Mouse (Mus musculus) brain, embryonic 14.5 days (tissue): Measurements from ENCODE around the gene 1700129C05Rik.

Experiments used
- CTCF ChIP-seq: fragments of 200-500 bp; IDR thresholded peaks from 2 replicates; pipeline ENCODE4 v1.5.1; 2012; ENCODE audit warnings: inconsistent platforms, mild to moderate bottlenecking, moderate library complexity, borderline replicate concordance; ENCODE audit not compliant: insufficient read depth, insufficient read length; ENCODE audit errors: extremely low read depth
- POLR2A ChIP-seq: fragments of 200-500 bp; IDR thresholded peaks from 2 replicates; pipeline ENCODE4 v1.6.1; 2012; ENCODE audit warnings: mild to moderate bottlenecking, inconsistent platforms, borderline replicate concordance; ENCODE audit not compliant: poor library complexity, insufficient read depth, insufficient read length, severe bottlenecking; ENCODE audit errors: extremely low read depth

DNA sequence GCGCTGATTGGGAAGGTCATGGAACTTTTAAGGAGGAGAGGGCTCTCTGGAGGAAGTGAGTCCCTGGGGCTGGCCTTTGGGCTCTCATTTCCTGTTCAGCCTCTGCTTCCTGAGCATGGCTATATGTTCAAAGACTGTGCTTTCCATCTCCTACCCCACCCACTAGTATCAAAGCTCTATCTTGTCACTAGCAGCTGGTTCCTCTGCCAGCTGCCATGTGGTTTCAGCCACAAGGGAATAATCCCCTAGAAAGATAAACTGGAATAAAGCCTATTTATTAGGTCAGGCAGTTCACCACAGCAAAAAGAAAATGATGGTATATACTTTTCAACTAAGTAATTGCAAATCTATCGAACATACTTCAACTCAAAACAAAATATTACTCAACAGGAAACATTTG, 40.0 kb upstream of the 1700129C05Rik start:
- TF ChIP-seq CTCF (no peak), POLR2A (no peak)
